Mouse (Mus musculus) inflammation-experienced regulatory T-cells, adult 6 months (primary cell): ENCODE measurements around the gene F11r. TPM values are rescaled to one million over a fixed set of nuclear protein-coding genes. Genes with fewer than 3 reads are reported as not detected.

Experiments
- ATAC-seq: one replicate; pipeline ENCODE4 v1.8.0; 2017
- polyA plus RNA-seq, 3 experiments: library from polyadenylated mRNA; unstranded; fragments of 100-300 nt; shearing (Covaris generic); gene quantifications; one replicate each; pipeline ENCODE4 v1.2.1; 2017

The F11r gene
- polyA plus RNA-seq, result 1 to 10 TPM in 1 of 3 experiments, under 1 TPM in 2; 0.32 to 1.0 (median 0.55) TPM

DNA sequence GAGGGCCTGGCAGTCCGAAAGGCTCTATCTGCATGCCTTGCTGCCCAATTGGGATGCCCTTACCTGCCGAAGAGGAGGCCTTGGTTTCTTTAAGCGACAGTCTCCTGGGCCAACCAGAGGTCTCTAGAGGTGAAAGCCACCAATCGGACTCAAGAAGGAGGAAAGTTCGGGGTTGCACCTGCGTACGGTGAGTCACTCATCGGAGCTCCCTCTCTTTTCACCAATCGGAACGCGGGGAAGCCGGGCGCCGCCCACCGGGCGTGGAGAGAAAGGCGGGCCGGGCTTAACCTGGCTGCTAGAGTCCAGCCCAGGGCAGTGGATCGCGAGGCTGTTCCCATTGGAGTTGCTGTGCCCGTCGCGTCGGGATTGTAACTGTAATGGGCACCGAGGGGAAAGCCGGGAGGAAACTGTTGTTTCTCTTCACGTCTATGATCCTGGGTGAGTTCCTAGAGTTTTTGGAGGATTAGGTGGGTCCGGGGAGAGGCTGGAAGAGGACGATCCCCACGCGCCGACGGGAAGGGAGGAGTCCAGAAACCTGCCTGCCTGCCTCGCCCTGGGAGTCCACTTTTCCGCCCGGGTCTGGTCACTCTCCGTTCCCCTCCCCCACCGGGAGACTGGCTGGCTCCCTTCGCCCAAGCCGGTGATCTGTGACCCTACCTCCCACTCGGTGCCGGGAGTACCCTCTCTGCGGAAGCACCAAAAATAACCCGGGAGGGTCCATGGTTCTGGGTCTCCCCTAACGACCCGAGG is at the start of gene F11r:
F11r (plus strand) TSS at position 272 of the 750 bp plus-strand sequence.
- ATAC-seq, result peak; percentile 96

DNA sequence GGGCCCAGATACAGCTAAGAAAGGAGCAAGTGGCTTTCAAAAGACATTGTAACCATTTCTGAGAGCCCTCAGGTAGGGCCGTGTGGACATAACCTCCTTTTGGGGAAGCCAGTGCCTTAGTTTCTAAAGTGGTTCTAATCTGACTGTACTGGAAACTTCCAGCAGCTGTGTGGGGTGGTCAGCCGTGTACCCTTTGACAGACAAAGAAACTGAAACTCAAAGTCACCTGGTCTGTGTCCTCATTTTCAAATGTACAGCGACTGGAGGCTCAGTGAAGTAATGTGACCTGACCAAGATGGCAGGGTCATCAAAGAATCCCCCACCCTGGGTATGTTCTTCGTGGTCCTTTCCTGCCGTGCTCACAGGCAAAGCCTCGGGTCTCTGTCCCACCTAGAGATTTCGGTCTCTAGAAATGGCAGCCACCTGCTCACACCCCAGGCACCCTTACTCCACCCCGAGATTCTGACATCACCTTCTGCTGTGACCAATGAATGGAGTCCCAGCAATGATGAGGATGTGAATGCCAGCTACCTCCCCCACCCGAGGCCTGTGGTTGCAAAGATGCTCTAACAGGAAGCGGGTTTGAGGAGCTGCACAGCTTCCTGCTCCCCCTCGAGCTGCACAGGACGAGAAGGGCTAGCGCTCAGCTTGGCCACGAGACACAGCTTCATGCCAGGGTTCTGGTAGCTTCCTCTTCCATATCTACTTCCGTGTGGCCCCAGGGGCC is 48.8 kb upstream of the F11r start, which contains the start of gene Arhgap30:
Arhgap30 (plus strand) TSS at position 579 of the 727 bp plus-strand sequence.
- ATAC-seq, result peak; percentile 88

DNA sequence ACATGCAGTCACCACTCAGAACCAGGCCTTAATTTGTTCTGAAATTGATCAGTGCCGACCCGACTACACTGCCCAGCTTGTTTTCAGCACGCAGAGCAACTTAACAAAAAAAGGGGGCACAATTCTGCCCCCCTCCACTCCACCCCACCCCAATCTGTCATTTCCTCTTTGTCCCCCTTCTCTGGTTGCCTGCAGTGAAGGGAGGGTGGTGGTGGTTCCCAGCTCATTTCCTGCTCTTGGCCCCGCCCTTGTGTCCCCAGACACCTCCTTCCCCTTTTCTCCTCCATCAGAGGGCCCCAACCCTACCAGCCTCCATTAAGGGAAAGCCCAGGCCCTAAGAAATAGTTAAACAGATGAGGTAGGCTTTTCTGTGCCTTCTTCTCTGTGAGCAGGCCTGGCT is 47.2 kb upstream of the F11r start:
- peak; percentile 75 for ATAC-seq

DNA sequence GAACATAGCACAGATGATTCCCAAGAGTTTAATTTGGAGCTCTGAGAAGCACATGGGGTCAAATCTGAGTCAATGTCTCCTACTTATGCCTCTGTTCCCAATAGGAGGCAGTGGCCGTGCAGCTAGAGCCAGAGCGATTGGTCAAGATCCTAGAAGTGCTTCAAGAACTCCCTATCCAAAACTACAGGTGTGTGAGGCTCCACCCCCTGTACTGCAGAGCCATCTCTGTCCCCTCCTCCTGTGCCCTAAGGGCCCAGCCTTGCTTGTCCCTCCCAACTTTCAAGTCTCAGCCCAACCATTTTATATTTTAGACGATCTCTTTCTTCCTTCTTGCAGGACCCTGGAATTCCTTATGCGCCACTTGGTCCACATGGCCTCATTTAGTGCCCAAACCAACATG is 35.5 kb upstream of the F11r start:
- no peak for ATAC-seq

DNA sequence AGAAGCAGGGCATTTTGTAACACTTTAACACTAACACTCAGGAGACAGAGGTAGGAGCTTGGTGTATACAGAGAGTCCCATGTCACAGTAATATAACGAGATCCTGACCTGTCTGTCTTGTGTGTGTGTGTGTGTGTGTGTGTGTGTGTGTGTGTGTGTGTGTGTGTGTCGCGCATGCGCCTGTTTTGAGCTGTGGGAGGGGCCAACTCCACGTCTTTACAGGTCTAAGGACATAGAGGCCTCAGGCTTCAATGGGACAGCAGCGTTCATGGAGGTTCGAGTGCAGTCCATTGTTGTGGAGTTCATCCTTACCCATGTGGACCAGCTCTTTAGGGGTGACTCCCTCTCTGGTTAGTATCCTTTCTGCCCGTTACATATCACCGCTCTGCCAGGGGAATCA is 34.3 kb upstream of the F11r start:
- no peak for ATAC-seq

DNA sequence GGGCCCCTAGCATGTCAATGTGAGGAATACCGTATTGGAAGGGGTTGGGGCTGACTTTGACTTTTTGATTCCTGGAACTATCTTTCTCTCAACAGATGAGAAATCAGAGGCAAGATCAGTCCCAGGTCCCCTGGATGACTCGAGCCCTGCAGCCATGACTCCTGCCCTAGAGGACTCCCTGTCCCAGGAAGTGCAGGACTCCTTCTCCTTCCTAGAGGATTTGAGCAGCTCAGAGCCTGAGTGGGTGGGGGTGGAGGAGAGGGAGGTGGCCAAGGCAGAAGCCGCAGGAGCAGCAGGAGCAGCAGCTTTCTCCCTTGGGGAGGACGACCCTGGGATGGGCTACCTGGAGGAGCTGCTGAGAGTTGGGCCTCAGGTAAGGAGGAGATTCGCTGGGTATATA is 30.1 kb upstream of the F11r start:
- no peak for ATAC-seq

DNA sequence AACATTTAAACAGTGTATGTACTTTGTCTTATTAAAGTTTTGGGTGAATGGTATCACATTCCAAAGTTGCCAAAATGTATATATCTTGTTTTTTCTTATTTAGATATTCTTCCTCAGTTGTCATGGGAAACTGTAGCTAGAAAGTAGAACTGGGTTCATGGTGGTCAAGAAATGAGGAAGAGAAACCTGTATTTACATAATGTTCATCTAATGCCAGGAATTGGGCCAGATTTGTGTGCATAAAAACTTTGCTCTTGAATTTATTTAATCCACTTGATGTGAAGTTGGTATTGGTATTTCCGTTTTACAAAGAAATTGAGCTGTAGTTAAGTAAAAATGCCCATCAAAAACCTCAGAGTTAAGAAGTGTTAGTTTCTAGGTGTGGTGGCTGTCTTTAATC is 27.1 kb upstream of the F11r start:
- ATAC-seq, result no peak

DNA sequence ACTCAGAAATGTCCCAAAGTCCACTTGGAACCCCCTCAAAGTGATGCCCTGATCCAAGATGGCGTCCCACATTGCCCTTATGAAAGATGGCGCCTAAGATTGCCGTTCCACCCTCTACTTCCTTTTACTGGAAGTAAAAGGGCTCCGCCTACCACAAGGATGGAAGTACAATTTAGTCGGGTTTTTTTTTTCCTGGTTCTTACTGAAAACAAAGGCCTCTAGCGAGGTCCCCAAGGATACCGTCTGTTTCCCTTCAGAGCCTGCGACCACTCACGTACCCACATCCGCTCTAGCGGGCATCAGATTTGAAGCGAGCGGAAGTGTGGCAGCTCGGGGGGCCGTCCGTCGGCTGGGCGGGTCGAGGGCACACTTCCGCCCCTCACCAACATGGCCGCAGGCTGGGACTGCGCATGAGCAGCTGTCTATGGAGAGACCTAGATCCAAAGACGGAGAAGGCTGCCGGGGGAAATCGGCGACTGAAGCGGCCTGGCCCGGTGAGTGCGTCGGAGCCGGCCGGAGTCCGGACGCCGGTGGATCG is 26.3 kb upstream of the F11r start, which contains the start of gene Usf1:
Usf1 (plus strand) TSS at position 367 of the 538 bp plus-strand sequence.
- ATAC-seq, result peak; percentile 84

DNA sequence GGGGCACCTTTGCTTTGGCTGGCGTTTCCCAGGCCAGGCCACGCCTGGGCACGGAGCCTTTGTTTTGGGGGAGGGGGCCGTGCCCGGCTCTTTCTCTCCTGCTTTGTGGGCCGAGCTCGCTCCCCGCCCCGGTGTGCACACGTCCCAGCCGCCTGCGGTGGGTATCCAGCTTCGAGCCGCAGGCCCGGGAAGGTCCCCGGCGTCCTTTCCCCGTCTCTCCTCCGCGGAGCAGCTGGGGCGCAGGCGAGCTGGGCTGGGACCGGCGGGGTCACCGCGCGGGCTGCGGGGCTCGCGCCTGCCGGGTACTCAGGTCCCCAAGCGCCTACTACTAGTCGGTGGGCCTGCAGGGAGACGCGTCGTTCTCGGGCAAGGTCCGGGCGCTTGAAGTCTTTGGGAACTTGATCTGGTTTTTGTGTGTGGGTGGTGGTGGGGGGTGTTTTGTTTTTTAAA is 25.8 kb upstream of the F11r start:
- ATAC-seq, result peak; percentile 19

DNA sequence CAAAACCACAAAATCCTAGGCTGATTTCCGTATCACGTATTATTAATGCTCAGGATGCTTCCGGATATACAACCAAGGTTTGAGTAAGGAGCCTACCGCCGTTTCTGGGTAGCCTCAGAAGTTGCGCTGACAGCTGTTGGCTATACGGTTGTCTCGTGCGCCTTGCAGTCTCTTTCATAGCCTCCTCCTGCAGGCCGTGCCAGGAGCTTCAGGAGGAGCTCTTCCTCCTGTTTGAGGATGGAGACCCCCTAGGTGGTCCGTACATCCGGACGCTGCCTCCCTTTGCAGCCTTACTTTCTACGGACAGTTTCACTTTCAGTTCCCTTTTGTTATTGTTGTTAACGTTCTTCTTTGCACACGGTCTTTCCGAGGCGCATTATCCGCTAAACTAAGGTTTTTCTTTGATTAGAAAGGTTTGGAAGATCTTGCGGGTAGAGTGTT is 25.3 kb upstream of the F11r start:
- ATAC-seq, result peak; percentile 52

DNA sequence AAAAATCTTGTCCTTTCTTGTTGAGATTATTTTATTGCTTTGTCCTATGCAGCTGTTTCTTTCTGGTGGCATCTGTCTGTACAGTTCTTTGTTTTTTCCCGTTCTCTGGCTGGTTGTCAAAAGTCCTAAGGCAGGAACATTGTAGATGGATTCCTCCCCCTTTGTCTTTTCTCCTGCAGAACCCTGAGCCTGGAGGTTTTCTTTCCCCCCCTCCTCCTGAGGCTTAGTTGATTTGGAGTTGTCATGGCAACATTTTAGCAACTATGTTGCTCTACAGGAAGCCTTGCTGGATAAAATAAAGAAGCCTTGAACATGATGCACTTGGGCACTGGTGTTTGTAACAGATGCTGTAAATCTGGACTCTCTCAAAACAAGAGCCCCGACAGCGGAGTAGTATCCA is 24.9 kb upstream of the F11r start:
- peak; percentile 12 for ATAC-seq

DNA sequence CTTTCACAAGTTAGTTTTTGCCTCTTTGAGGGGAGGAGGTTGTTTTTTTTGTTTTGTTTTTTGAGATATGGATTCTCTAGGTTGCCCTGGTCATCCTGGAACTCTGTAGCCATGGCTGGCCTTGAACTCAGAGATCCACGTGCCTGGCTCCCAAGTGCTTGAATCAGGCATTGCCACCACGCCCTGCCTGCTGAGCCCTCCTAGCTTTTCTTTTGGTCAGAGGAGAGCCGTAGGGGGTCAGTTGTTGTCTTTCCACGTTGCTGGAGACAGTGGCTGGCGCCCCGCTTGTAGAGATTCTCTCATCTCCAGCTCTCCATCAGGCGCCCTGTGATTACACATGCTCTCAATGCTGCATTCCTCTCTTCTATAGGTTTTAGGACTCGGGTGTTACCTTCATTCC is 23.7 kb upstream of the F11r start:
- no peak for ATAC-seq

DNA sequence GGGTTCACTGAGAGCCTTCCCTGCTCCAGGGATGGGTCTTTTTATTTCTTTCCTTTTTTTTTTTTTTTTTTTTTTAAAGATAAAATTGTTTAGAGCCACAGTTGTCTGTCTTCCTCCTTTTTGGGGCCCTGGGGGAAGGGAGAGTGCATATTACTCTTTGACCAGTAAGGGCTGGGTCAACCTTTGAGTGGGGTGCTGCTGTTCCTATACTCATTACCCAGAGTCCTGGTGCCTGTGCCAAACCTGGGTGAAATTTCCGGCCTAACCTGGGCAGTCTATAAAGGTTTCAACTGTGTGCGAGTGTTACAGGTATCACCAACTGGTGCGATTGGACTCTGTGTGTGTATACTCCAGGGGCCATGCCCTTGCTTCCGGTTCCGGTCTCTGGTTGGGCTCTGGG is 18.7 kb upstream of the F11r start, which contains the start of gene Tstd1:
Tstd1 (plus strand) TSS at position 213 of the 400 bp plus-strand sequence.
- no peak for ATAC-seq

DNA sequence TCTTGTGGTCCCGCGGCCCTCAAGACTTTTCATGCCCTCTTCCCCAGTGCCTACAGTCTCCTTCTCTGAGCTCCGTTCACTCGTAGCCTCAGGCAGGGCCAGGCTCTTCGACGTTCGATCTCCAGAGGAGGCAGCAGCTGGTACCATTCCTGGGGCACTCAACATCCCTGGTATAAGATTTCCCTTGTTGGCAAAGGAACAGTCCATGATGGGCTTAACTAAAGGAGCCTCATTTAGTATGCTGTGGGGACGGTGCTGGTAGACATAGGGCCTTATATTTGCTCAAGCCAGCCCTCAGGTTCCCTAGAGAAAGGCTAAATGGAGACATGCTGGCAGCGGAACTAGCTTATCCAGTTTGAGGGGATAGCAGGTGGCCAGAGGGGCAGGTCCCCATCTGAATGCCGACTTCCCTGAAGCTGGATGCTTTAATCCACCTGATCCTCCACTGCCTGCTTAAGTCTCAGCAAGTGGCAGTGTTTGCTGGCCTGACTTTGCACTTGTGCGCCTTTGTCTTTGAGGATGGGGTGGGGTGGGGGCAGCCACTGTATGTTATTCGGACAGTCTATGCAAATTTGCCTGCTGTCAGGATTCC is 17.9 kb upstream of the F11r start:
- ATAC-seq, result no peak

DNA sequence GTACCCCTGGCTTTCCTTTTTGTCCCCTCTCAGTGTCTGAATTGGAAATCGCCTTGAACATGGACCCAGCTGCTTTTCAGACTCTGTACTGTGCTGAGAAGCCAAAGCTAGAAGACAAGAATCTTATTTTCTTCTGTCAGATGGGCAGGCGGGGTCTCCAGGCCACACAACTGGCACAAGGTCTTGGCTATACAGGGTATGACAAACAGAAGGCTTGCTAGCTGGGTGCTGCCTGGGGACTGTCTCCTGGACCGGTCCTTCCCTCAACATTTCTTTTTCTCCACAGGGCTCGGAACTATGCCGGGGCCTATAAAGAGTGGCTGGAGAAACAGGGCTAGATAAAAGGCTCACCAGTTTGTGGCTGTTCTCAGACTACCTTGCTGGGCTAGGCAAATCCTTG is 17.4 kb upstream of the F11r start:
- no peak for ATAC-seq

DNA sequence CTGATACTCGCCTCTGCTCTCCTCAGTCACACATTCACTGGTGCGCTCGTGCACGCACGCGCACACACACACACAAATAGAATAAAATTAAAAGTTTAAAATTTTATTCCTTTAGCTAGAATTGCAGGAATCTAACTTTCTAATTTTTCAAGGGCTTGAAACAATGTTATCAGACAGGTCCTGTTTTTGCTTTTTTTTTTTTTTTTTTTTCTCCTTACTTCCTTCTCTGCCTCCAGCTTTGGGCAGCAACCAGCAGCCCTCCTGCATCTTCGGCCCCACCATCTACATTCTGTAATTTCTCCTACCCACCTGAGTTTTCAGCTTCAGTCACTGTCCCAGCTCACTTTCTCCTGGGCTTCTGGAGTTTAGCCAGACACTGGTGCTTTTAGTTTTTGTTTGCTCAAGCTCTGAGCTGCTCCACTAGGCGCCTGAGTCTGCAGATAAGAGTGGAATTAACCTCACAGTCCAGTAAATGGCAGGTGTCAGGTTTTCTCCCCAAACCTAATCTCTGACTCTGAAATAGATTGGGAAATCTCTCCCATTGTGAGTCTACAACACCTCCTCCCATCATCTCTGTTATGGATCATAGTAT is 14.7 kb upstream of the F11r start:
- ATAC-seq, result no peak

DNA sequence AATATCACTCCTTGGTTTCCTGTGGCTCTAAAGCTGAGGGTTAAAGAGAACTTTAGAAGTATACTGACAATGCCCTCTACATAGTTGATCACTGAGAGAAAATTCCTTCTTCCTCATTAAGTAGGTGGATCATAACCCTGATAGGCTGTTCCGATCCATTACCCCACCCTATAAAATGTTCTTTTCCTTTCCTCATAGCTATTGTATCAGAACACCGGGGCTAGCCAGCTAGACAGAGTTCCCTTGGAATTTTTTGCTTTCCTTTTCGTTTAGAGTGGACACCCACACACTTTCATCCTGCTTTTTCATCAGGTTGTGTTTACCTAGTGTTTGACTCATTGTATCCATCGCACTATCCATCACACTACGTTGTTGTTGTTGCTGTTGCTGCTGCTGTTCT is 12.7 kb upstream of the F11r start:
- ATAC-seq, result no peak

DNA sequence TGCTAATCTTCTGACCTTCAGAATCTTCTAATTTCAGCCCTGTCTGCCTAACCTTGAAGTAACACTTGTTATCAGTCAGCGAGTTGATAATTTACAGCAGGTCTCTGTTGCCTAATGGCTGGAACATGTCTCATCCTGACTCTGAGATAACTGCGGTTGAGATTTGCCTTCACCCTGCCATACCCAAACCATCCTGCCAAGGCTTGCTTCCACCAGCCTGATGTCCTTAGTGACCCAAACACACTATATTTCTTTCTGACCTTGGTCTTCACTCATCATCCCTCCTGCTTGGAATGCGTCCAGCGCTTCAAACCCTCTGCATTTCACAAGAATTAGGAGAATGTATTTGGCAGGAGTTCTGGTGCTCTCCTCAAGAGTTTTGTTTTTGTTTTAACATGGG is 12.2 kb upstream of the F11r start:
- ATAC-seq, result no peak

DNA sequence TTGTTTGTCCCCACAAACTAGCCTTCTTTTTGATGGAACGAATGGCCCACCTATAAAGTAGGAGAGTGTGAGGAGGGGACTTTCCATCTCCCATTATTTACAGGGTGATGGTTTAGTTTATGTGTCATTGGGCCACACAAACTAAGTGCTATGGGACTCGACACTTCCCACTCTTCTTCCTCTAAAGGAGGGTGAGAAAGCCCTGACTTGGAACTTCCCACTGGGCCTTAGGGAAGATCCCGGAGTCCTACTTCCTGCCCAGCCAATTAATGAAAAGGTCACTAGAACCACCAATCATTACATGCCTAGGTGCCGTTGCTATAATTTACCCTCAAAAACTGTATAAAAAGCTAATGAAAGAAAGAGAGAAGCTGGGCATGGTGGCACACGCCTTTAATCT is 5.2 kb upstream of the F11r start:
- ATAC-seq, result no peak

DNA sequence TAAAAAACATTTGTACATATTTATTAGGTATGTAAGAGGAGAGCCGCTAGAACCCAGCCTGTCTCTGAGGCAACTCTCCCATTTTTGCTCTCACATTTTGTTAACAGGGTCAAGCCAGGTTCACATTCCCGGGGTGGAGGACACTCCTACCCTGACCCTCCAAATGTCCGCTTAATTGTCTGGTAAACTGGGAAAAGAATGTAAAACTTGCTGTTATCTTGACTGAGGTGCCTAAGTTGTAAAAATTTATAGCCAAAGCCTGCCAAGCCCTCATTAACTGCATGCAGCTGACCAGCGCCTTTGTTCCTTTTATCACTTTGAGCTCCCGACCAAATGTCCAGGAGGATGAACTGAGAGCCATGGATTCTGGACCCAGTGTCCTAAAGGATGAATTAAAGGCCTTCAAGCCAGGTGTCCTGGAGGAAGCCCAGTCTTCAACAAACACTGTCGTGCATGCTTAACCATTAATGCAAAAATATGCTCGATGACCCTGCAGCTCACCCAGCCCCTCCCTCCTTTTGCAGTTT is 2.0 kb upstream of the F11r start:
- no peak for ATAC-seq

DNA sequence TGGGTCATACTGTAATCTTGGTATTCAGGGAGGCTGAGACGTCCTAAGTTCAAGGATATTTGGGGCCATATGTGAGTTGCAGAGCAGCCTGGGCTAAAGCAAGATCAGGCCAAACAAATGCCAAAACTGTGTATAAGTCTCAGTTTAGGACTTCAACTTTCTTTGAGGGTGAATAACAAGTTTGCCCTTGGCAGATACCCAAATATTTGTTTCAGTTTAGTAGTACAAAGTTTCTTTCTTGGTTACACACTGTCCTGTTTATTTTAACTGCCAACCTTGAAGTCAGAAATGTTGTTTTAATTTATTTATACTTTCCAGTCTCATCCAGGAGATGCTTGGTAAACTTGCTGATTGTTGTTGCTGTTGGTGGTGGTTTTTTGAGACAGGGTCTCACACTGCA is 1.4 kb upstream of the F11r start:
- no peak for ATAC-seq

DNA sequence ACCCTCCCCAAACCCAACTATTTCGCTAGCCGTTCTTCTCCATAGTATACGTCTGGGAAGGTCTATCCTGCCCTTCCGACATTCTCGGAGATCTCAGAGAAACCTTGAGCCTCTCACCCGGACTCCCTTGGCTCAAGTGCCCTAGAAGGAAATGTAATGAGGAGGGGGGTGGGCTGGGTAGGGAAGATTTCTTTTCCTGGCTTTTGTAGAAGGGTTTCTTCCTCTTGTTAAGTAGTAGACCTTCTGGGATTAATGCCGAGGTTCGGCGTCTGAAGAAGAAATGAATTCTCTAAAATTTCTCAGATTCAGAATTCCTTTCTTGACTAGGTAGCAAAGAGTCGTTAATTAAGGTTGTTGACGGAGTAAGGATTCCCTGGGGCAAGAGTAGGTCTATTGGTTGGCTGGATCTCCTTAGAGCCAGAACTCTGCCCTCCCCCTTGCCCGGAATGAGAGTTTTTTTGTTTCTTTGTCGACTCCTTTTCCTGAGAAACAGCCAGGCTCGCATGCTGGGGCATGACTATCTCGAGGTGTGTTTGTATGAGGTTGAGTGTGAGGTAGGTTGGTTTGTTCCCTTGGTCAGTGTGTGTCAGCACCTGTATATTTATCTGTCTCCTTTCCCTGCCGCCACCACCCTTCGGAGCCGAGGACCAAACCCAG is 807 bp downstream of the F11r start:
- no peak for ATAC-seq
